Comparison of ENCODE assay signal across 9 mouse cellular contexts in genomic region chr4:140964620-140965019, GRCm38 (mm10). TPM values are rescaled to one million over a fixed set of nuclear protein-coding genes. Genes with fewer than 3 reads are reported as not detected.
DNase-seq lines count a peak whose midpoint lies in the region; ATAC-seq and TF ChIP-seq lines count a peak whose summit lies in the region.
"Had no signal": no experiment of that assay in that cellular context is flagged by ENCODE, and none has a peak within 500 bp of the region (broad histone marks: within the 10 kb centered on the region; RNA-seq: fewer than 3 reads in every experiment).

No protein-coding gene starts in this region.

- H3K27me3 ChIP-seq in kidney, postnatal 0 days (ENCODE audit: insufficient read depth, low read length) = no peaks in the 10 kb centered on the region
- no peaks in the 10 kb centered on the region for H3K27me3 ChIP-seq in liver, embryonic 13.5 days
- H3K27me3 ChIP-seq in neural tube, embryonic 13.5 days = no peaks in the 10 kb centered on the region

- no peaks in the 10 kb centered on the region for H3K9me3 ChIP-seq in kidney, postnatal 0 days (replicated peaks; ENCODE audit: low read length)
- no peaks in the 10 kb centered on the region for H3K9me3 ChIP-seq in liver, embryonic 13.5 days (replicated peaks)
- H3K9me3 ChIP-seq in neural tube, embryonic 13.5 days = no peaks in the 10 kb centered on the region

- no peak overlapping the region for H3K4me3 ChIP-seq in kidney, postnatal 0 days (replicated peaks; ENCODE audit: low read depth, low read length)
- H3K4me3 ChIP-seq in liver, embryonic 13.5 days (replicated peaks) = no peak overlapping the region
- H3K4me3 ChIP-seq in neural tube, embryonic 13.5 days = no peak overlapping the region
- H3K4me3 ChIP-seq: erythroblast, embryonic 14.5 days had no signal

- peak; percentile 89 for TF ChIP-seq CTCF in kidney, postnatal 0 days (IDR thresholded peaks at IDR 0.05; ENCODE audit: low read depth)

- H3K9ac ChIP-seq in kidney, postnatal 0 days (ENCODE audit: low read depth, low read length) = no peak overlapping the region
- H3K9ac ChIP-seq in liver, embryonic 13.5 days = no peak overlapping the region
- no peak overlapping the region for H3K9ac ChIP-seq in neural tube, embryonic 13.5 days

- peaks cover 9% of the 10 kb centered on the region for H3K4me1 ChIP-seq in kidney, postnatal 0 days (replicated peaks; ENCODE audit: insufficient read depth, low read length)
- peaks cover 56% of the 10 kb centered on the region for H3K4me1 ChIP-seq in liver, embryonic 13.5 days (replicated peaks)
- H3K4me1 ChIP-seq in neural tube, embryonic 13.5 days (replicated peaks) = peaks cover 39% of the 10 kb centered on the region

- H3K27ac ChIP-seq in kidney, postnatal 0 days = peak overlapping the region; percentile 83; the same call in 1 of the 2 replicates
- no peak overlapping the region for H3K27ac ChIP-seq in liver, embryonic 13.5 days
- H3K27ac ChIP-seq in neural tube, embryonic 13.5 days (replicated peaks) = peak overlapping the region; percentile 9; the same call in 1 of the 2 replicates

- DNase-seq in urinary bladder, adult 2 months (ENCODE audit: low spot score) = peak; percentile 34
- no peak for DNase-seq in urinary bladder, postnatal 10 days (ENCODE audit: low spot score)
- peak; percentile 81 for DNase-seq in cerebellum, adult 8-10 months
- DNase-seq in frontal cortex, postnatal 25 days (ENCODE audit: low spot score in 2 of 2) = peak; percentile 64 to 69
- peak; percentile 88 for DNase-seq in kidney, postnatal 0 days (ENCODE audit: low spot score)
- DNase-seq in liver, embryonic 13.5 days = peak; percentile 49
- peak; percentile 71 for DNase-seq in thymus, postnatal 0 days (ENCODE audit: low spot score)

- H3K4me2 ChIP-seq in kidney, postnatal 0 days (ENCODE audit: low read length) = no peak overlapping the region
- no peak overlapping the region for H3K4me2 ChIP-seq in liver, embryonic 13.5 days
- H3K4me2 ChIP-seq in neural tube, embryonic 13.5 days = no peak overlapping the region

- peaks cover 19% of the 10 kb centered on the region; the same call in 1 of the 2 replicates for H3K36me3 ChIP-seq in kidney, postnatal 0 days (ENCODE audit: insufficient read depth, low read length)
- peaks cover 33% of the 10 kb centered on the region for H3K36me3 ChIP-seq in liver, embryonic 13.5 days
- H3K36me3 ChIP-seq in neural tube, embryonic 13.5 days = peaks cover 36% of the 10 kb centered on the region

- WGBS in kidney, postnatal 0 days = 17% methylated on average over 7 of the region's 7 CpGs
- WGBS in liver, embryonic 13.5 days (ENCODE audit: insufficient replicate concordance) = 16% methylated on average over 7 of the region's 7 CpGs
- 10% methylated on average over 7 of the region's 7 CpGs for WGBS in neural tube, embryonic 13.5 days

- no peak for ATAC-seq in kidney, postnatal 0 days (replicated peaks; ENCODE audit: low FRiP score, low read depth)
- no peak for ATAC-seq in liver, embryonic 13.5 days (ENCODE audit: low read depth)
- ATAC-seq in neural tube, embryonic 13.5 days (ENCODE audit: low read depth) = 0 out of 2 replicates have a peak, but pooled peaks have one; percentile 1

RNA-seq across cellular contexts. Expression of gene Sdhb, which starts 3.6 kb away (rescaled TPM):
- 175 and 188 TPM in 2 replicates for polyA plus RNA-seq in urinary bladder, adult 2 months (2012; rRNA removed)
- 660 and 674 TPM in 2 replicates for polyA plus RNA-seq in kidney, postnatal 0 days (2015; fragmentation: Nextera tagmentation; extraction: Ambion mirVana)
- 242 TPM in 2 replicates for polyA plus RNA-seq in liver, embryonic 13.5 days (2015; fragmentation: Nextera tagmentation; extraction: Ambion mirVana)
- 473 and 497 TPM in 2 replicates for polyA plus RNA-seq in neural tube, embryonic 13.5 days (2015; fragmentation: Nextera tagmentation; extraction: Ambion mirVana)
- 434 and 468 TPM in 2 replicates for polyA plus RNA-seq in thymus, postnatal 0 days (2015; fragmentation: Nextera tagmentation; extraction: Ambion mirVana)

RNA-seq across cellular contexts. Expression of gene Atp13a2, which starts 22.1 kb away (rescaled TPM):
- polyA plus RNA-seq in urinary bladder, adult 2 months (2012; rRNA removed) = 49.5 and 57.3 TPM in 2 replicates
- polyA plus RNA-seq in kidney, postnatal 0 days (2015; fragmentation: Nextera tagmentation; extraction: Ambion mirVana) = 30.6 and 31.9 TPM in 2 replicates
- 15.6 and 16.1 TPM in 2 replicates for polyA plus RNA-seq in liver, embryonic 13.5 days (2015; fragmentation: Nextera tagmentation; extraction: Ambion mirVana)
- 133 and 144 TPM in 2 replicates for polyA plus RNA-seq in neural tube, embryonic 13.5 days (2015; fragmentation: Nextera tagmentation; extraction: Ambion mirVana)
- 39.0 and 41.8 TPM in 2 replicates for polyA plus RNA-seq in thymus, postnatal 0 days (2015; fragmentation: Nextera tagmentation; extraction: Ambion mirVana)

RNA-seq across cellular contexts. Expression of gene Mfap2, which starts 45.6 kb away (rescaled TPM):
- polyA plus RNA-seq in urinary bladder, adult 2 months (2012; rRNA removed) = 37.6 and 37.9 TPM in 2 replicates
- polyA plus RNA-seq in kidney, postnatal 0 days (2015; fragmentation: Nextera tagmentation; extraction: Ambion mirVana) = 330 and 339 TPM in 2 replicates
- 21.8 and 22.5 TPM in 2 replicates for polyA plus RNA-seq in liver, embryonic 13.5 days (2015; fragmentation: Nextera tagmentation; extraction: Ambion mirVana)
- polyA plus RNA-seq in neural tube, embryonic 13.5 days (2015; fragmentation: Nextera tagmentation; extraction: Ambion mirVana) = 248 and 255 TPM in 2 replicates
- 24.4 and 32.8 TPM in 2 replicates for polyA plus RNA-seq in thymus, postnatal 0 days (2015; fragmentation: Nextera tagmentation; extraction: Ambion mirVana)

RNA-seq across cellular contexts. Expression of gene Padi2, which starts 58.5 kb away (rescaled TPM):
- 1.7 and 1.8 TPM in 2 replicates for polyA plus RNA-seq in urinary bladder, adult 2 months (2012; rRNA removed)
- 21.1 and 21.8 TPM in 2 replicates for polyA plus RNA-seq in kidney, postnatal 0 days (2015; fragmentation: Nextera tagmentation; extraction: Ambion mirVana)
- polyA plus RNA-seq in liver, embryonic 13.5 days (2015; fragmentation: Nextera tagmentation; extraction: Ambion mirVana) = 1.9 and 2.4 TPM in 2 replicates
- 4.4 and 6.0 TPM in 2 replicates for polyA plus RNA-seq in neural tube, embryonic 13.5 days (2015; fragmentation: Nextera tagmentation; extraction: Ambion mirVana)
- 13.6 and 14.8 TPM in 2 replicates for polyA plus RNA-seq in thymus, postnatal 0 days (2015; fragmentation: Nextera tagmentation; extraction: Ambion mirVana)
